Mouse (Mus musculus): ENCODE results near the gene Zfp382.
"Not testable (repeated sequence)": the region's sequence is repeated elsewhere in the genome, so short reads cannot be mapped to it uniquely, and the experiment has no call there.

The Zfp382 gene

GRCm38 (mm10) chr7:30147011-30147410 lies 25.3 kb downstream of the Zfp382 start:
- DNase-seq (ENCODE audit: extremely low read depth, low read depth), result no peak

GRCm38 (mm10) chr7:30154040-30154439 lies 32.3 kb downstream of the Zfp382 start:
- DNase-seq (ENCODE audit: extremely low read depth, low read depth), result no peak

- no peak for DNase-seq (ENCODE audit: extremely low read depth, low read depth)
Observed at GRCm38 (mm10) chr7:30155507-30155906, 33.8 kb downstream of the Zfp382 start.

GRCm38 (mm10) chr7:30163113-30163512 lies 41.4 kb downstream of the Zfp382 start:
- DNase-seq (ENCODE audit: extremely low read depth, low read depth), result no peak

- no peak for DNase-seq (ENCODE audit: extremely low read depth, low read depth)
Observed at GRCm38 (mm10) chr7:30164745-30165144, 43.0 kb downstream of the Zfp382 start.

- no peak for DNase-seq (ENCODE audit: extremely low read depth, low read depth)
Observed at GRCm38 (mm10) chr7:30168914-30169582, 47.3 kb downstream of the Zfp382 start.

- peak; percentile 96 for DNase-seq (ENCODE audit: extremely low read depth, low read depth)
Observed at GRCm38 (mm10) chr7:30169583-30170282, 48.0 kb downstream of the Zfp382 start, which contains the start of gene Zfp146. Zfp146 (minus strand) TSS chr7:30169750.

GRCm38 (mm10) chr7:30170283-30170951 lies 48.7 kb downstream of the Zfp382 start:
- DNase-seq (ENCODE audit: extremely low read depth, low read depth), result no peak

GRCm38 (mm10) chr7:30176474-30176873 lies 54.7 kb downstream of the Zfp382 start:
- DNase-seq (ENCODE audit: extremely low read depth, low read depth), result no peak

- DNase-seq (ENCODE audit: extremely low read depth, low read depth), result no peak
Observed at GRCm38 (mm10) chr7:30178256-30178655, 56.5 kb downstream of the Zfp382 start.

- peak; percentile 54 for DNase-seq (ENCODE audit: extremely low read depth, low read depth)
Observed at GRCm38 (mm10) chr7:30181308-30181707, 59.6 kb downstream of the Zfp382 start.

GRCm38 (mm10) chr7:30181929-30182328 lies 60.2 kb downstream of the Zfp382 start:
- DNase-seq (ENCODE audit: extremely low read depth, low read depth), result not testable (repeated sequence)

GRCm38 (mm10) chr7:30183189-30183588 lies 61.4 kb downstream of the Zfp382 start:
- DNase-seq (ENCODE audit: extremely low read depth, low read depth), result not testable (repeated sequence)

GRCm38 (mm10) chr7:30183879-30184289 lies 62.1 kb downstream of the Zfp382 start, which contains the start of gene Cox7a1:
Cox7a1 (plus strand) TSS chr7:30184144.
- peak; percentile 92 for DNase-seq (ENCODE audit: extremely low read depth, low read depth)
